Mouse (Mus musculus) stomach, postnatal 0 days (tissue): ENCODE measurements around the gene Ctse. TPM values are rescaled to one million over a fixed set of nuclear protein-coding genes. Genes with fewer than 3 reads are reported as not detected.
"Not testable (repeated sequence)": the region's sequence is repeated elsewhere in the genome, so short reads cannot be mapped to it uniquely, and the experiment has no call there.

Source experiments
- ATAC-seq: fragments of 200-750 bp; cut with Nextera tagmentation; 2 replicates; pipeline ENCODE4 v1.8.0; 2017; ENCODE audit not compliant: low FRiP score, low TSS enrichment
- DNase-seq: peaks from one replicate; pipeline ENCODE4 v3.0.0-alpha.2; 2016; ENCODE audit warnings: low spot score
- H3K27ac ChIP-seq: fragments of 300-500 bp; sonication (generic); replicated peaks from 2 replicates; pipeline ENCODE4 v1.5.1; 2014; ENCODE audit warnings: mild to moderate bottlenecking, control low read depth
- H3K27me3 ChIP-seq: fragments of 300-500 bp; sonication (generic); 2 replicates; pipeline ENCODE4 v1.6.1; 2014; ENCODE audit warnings: low read length; ENCODE audit not compliant: control insufficient read depth, insufficient read depth
- H3K36me3 ChIP-seq: fragments of 300-500 bp; sonication (generic); 2 replicates; pipeline ENCODE4 v1.6.1; 2014; ENCODE audit warnings: low read length, mixed read lengths; ENCODE audit not compliant: control insufficient read depth, insufficient read depth
- H3K4me1 ChIP-seq: fragments of 300-500 bp; sonication (generic); replicated peaks from 2 replicates; pipeline ENCODE4 v1.6.1; 2014; ENCODE audit warnings: antibody characterized with exemption; ENCODE audit not compliant: control insufficient read depth, insufficient read depth
- H3K4me2 ChIP-seq: fragments of 300-500 bp; sonication (generic); replicated peaks from 2 replicates; pipeline ENCODE4 v1.6.1; 2014; ENCODE audit warnings: low read depth, mild to moderate bottlenecking, control low read depth, moderate library complexity
- H3K4me3 ChIP-seq: fragments of 300-500 bp; sonication (generic); 2 replicates; pipeline ENCODE4 v1.5.1; 2014; ENCODE audit warnings: low read depth, low read length, control low read depth
- H3K9ac ChIP-seq: fragments of 300-500 bp; sonication (generic); 2 replicates; pipeline ENCODE4 v1.6.1; 2014; ENCODE audit warnings: mild to moderate bottlenecking, low read length, control low read depth, mixed read lengths
- H3K9me3 ChIP-seq: fragments of 300-500 bp; sonication (generic); 2 replicates; pipeline ENCODE4 v1.6.1; 2016; ENCODE audit warnings: low read length; ENCODE audit not compliant: control insufficient read depth
- CTCF ChIP-seq: IDR thresholded peaks from 2 replicates; pipeline ENCODE4 v1.5.1; 2016; ENCODE audit warnings: antibody characterized with exemption, low read depth, mild to moderate bottlenecking, moderate library complexity
- EP300 ChIP-seq: optimal IDR thresholded peaks from 2 replicates; pipeline ENCODE3; 2016; ENCODE audit warnings: antibody characterized with exemption
- WGBS: fragments of 180-500 bp; shearing (Covaris S2); extraction: QIAGEN DNeasy Blood & Tissue Kit; methylation state at CpG from one replicate; pipeline ENCODE4 v1.1.7; 2014; 5-methylcytosine and 5-hydroxymethylcytosine counted together
- polyA plus RNA-seq: library from polyadenylated mRNA; unstranded; fragments of >200 nt; fragmentation: Nextera tagmentation; extraction: Ambion mirVana; gene quantifications from 2 replicates; pipeline ENCODE4 v1.2.1, GENCODE M21; 2015

Gene Ctse
- polyA plus RNA-seq, 1 experiment from 2014 or later: 596 TPM

DNA sequence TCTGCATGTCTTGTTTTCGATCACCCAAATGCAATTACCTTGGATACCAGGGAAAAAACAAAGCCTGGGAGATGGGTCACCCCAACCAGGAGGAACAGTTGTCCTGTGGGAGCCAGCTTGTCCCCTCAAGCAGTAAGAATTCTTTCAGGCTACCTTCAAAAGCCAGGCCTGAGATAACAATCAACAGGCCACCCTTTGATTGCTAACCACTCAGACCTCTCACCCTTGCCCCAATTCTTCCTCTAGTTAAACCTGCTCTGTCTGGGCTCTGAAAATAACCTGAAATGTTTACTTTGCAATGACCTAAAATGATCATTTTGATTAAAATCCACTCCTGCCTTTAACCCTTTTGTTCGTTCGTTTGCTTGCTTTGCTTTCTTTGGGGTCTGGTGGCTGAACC is 14.5 kb upstream of the Ctse start:
- Histone ChIP-seq H3K4me3 (no peak overlapping the region), H3K27me3 (no peaks in the 10 kb centered on the region), H3K9me3 (no peaks in the 10 kb centered on the region), H3K27ac (no peak overlapping the region), H3K4me2 (no peak overlapping the region), H3K36me3 (no peaks in the 10 kb centered on the region), H3K9ac (no peak overlapping the region), H3K4me1 (no peaks in the 10 kb centered on the region)
- ATAC-seq (no peak), DNase-seq (no peak)
- WGBS: 70% methylated on average over 3 of the region's 3 CpGs
- TF ChIP-seq EP300 (no peak), CTCF (no peak)

- WGBS: 46% methylated on average over 3 of the region's 3 CpGs
- H3K9ac ChIP-seq: no peak overlapping the region
- no peak overlapping the region for H3K4me3 ChIP-seq
- H3K27ac ChIP-seq: no peak overlapping the region
- DNase-seq: no peak
- no peak for ATAC-seq
- H3K9me3 ChIP-seq: no peaks in the 10 kb centered on the region
- TF ChIP-seq EP300 (no peak), CTCF (no peak)
- no peak overlapping the region for H3K4me2 ChIP-seq
- no peaks in the 10 kb centered on the region for H3K4me1 ChIP-seq
- H3K36me3 ChIP-seq: no peaks in the 10 kb centered on the region
- H3K27me3 ChIP-seq: no peaks in the 10 kb centered on the region
Observed at GRCm38 (mm10) chr1:131624175-131624835, 13.8 kb upstream of the Ctse start.

DNA sequence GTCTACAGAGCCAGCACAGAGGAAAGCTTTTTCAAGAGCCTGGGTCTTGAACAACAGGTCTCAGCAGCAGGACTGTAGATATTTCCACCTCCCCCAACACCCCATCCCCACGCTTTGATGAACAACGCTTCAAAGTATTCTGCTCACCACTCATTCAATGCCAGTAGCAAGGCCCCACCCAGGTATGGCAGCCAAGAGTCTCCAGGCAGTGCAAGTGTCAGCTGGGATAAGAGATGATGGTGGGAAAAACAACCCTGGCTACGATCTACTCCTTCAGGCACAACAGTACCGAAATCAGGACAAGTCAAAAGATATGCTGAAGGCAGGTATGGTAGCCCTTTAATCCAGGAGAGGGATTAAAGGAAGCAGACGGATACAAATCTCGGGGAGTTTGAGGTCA is 11.9 kb upstream of the Ctse start:
- no peaks in the 10 kb centered on the region for H3K36me3 ChIP-seq
- no peak for TF ChIP-seq EP300
- no peak for TF ChIP-seq CTCF
- H3K9me3 ChIP-seq: no peaks in the 10 kb centered on the region
- 83% methylated on average over 6 of the region's 6 CpGs for WGBS
- ATAC-seq (no peak), DNase-seq (no peak)
- H3K4me2 ChIP-seq: no peak overlapping the region
- H3K4me3 ChIP-seq: no peak overlapping the region
- H3K27me3 ChIP-seq: no peaks in the 10 kb centered on the region
- H3K4me1 ChIP-seq: no peaks in the 10 kb centered on the region
- no peak overlapping the region for H3K9ac ChIP-seq
- no peak overlapping the region for H3K27ac ChIP-seq

GRCm38 (mm10) chr1:131632216-131632615 is 5.9 kb upstream of the Ctse start:
- not testable (repeated sequence) for H3K27me3 ChIP-seq, H3K4me2 ChIP-seq, H3K4me3 ChIP-seq, DNase-seq, H3K9me3 ChIP-seq, H3K9ac ChIP-seq, H3K27ac ChIP-seq, H3K4me1 ChIP-seq, H3K36me3 ChIP-seq, ATAC-seq
- WGBS: 35% methylated on average over 6 of the region's 6 CpGs

DNA sequence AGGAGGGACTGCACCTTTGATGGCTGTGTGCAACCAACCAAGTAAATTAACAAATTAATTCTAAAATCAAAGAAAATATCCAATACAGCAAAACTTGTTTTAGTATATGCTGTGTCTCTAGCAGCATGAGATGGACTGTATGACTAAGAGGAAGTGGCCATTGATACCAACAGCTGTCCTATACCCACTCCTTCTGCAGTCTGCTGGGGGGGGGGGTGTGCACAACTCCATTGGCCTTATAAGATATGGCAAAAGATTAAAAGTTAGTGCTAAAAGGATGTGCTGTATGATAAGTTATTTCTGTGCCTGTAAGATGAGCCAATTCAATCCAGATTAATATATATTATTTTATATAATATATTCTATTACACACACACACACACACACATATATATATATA is 3.6 kb upstream of the Ctse start:
- Histone ChIP-seq H3K4me1 (no peaks in the 10 kb centered on the region), H3K4me3 (no peak overlapping the region), H3K9me3 (no peaks in the 10 kb centered on the region), H3K9ac (no peak overlapping the region), H3K27me3 (no peaks in the 10 kb centered on the region), H3K36me3 (no peaks in the 10 kb centered on the region), H3K27ac (no peak overlapping the region), H3K4me2 (no peak overlapping the region)
- ATAC-seq (no peak), DNase-seq (no peak)
- TF ChIP-seq EP300: no peak
- no peak for TF ChIP-seq CTCF

DNA sequence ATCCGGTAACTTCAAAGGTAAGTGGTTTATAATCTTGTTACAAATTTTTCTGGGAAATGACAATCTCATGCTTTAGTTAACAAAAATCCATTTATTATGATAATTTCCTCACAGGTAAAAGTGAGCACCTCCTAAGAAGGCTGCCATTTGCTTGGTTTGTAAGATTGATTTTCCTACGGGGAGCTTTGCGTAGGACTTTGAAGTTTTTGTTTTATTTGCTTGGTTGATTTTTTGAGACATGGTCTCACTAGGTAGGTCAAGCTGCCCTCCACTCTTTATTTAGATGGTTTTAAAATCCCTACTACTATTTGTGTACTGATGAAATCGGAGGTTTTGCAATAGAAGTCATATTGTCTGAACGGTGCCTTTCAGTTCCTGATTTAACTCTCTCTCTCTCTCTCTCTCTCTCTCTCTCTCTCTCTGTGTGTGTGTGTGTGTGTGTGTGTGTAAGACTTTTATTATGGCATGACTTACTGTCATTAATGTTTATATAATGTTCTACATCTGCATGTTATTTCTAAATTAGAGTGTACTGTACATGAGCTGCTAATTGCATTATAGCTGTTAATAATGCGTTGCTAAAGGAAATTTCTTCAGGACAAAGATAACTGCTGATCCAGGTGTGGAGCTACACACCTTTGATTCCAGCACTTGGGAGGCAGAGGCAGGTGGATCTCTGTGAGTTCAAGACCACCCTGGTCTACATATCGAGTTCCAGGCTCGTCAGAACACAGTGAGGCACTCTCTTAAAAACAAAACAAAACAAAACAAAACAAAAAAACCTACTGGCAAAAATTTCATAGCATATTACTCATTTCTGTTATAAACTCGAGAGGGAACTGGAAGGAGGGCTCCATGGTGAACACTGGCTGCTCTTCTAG is 675 bp downstream of the Ctse start:
- no peak for ATAC-seq
- DNase-seq: no peak
- H3K4me2 ChIP-seq: no peak overlapping the region
- no peak for TF ChIP-seq EP300
- no peak for TF ChIP-seq CTCF
- no peak overlapping the region for H3K27ac ChIP-seq
- 68% methylated on average over 9 of the region's 9 CpGs for WGBS
- H3K4me3 ChIP-seq: no peak overlapping the region
- H3K27me3 ChIP-seq: no peaks in the 10 kb centered on the region
- H3K9ac ChIP-seq: no peak overlapping the region
- no peaks in the 10 kb centered on the region for H3K36me3 ChIP-seq
- H3K9me3 ChIP-seq: no peaks in the 10 kb centered on the region
- no peaks in the 10 kb centered on the region for H3K4me1 ChIP-seq
